Mouse (Mus musculus) stomach, postnatal 0 days (tissue): ENCODE measurements around the gene Tshz2. TPM values are rescaled to one million over a fixed set of nuclear protein-coding genes. Genes with fewer than 3 reads are reported as not detected.
A peak's percentile ranks its signal among the peaks of the same experiment; 100 is the strongest.

Experiments used
- ATAC-seq: fragments of 200-750 bp; cut with Nextera tagmentation; 2 replicates; pipeline ENCODE4 v1.8.0; 2017; ENCODE audit not compliant: low FRiP score, low TSS enrichment
- DNase-seq: peaks from one replicate; pipeline ENCODE4 v3.0.0-alpha.2; 2016; ENCODE audit warnings: low spot score
- H3K27ac ChIP-seq: fragments of 300-500 bp; sonication (generic); replicated peaks from 2 replicates; pipeline ENCODE4 v1.5.1; 2014; ENCODE audit warnings: mild to moderate bottlenecking, control low read depth
- H3K27me3 ChIP-seq: fragments of 300-500 bp; sonication (generic); 2 replicates; pipeline ENCODE4 v1.6.1; 2014; ENCODE audit warnings: low read length; ENCODE audit not compliant: control insufficient read depth, insufficient read depth
- H3K36me3 ChIP-seq: fragments of 300-500 bp; sonication (generic); 2 replicates; pipeline ENCODE4 v1.6.1; 2014; ENCODE audit warnings: low read length, mixed read lengths; ENCODE audit not compliant: control insufficient read depth, insufficient read depth
- H3K4me1 ChIP-seq: fragments of 300-500 bp; sonication (generic); replicated peaks from 2 replicates; pipeline ENCODE4 v1.6.1; 2014; ENCODE audit warnings: antibody characterized with exemption; ENCODE audit not compliant: control insufficient read depth, insufficient read depth
- H3K4me2 ChIP-seq: fragments of 300-500 bp; sonication (generic); replicated peaks from 2 replicates; pipeline ENCODE4 v1.6.1; 2014; ENCODE audit warnings: low read depth, mild to moderate bottlenecking, control low read depth, moderate library complexity
- H3K4me3 ChIP-seq: fragments of 300-500 bp; sonication (generic); 2 replicates; pipeline ENCODE4 v1.5.1; 2014; ENCODE audit warnings: low read depth, low read length, control low read depth
- H3K9ac ChIP-seq: fragments of 300-500 bp; sonication (generic); 2 replicates; pipeline ENCODE4 v1.6.1; 2014; ENCODE audit warnings: mild to moderate bottlenecking, low read length, control low read depth, mixed read lengths
- H3K9me3 ChIP-seq: fragments of 300-500 bp; sonication (generic); 2 replicates; pipeline ENCODE4 v1.6.1; 2016; ENCODE audit warnings: low read length; ENCODE audit not compliant: control insufficient read depth
- CTCF ChIP-seq: IDR thresholded peaks from 2 replicates; pipeline ENCODE4 v1.5.1; 2016; ENCODE audit warnings: antibody characterized with exemption, low read depth, mild to moderate bottlenecking, moderate library complexity
- EP300 ChIP-seq: optimal IDR thresholded peaks from 2 replicates; pipeline ENCODE3; 2016; ENCODE audit warnings: antibody characterized with exemption
- WGBS: fragments of 180-500 bp; shearing (Covaris S2); extraction: QIAGEN DNeasy Blood & Tissue Kit; methylation state at CpG from one replicate; pipeline ENCODE4 v1.1.7; 2014; 5-methylcytosine and 5-hydroxymethylcytosine counted together
- polyA plus RNA-seq: library from polyadenylated mRNA; unstranded; fragments of >200 nt; fragmentation: Nextera tagmentation; extraction: Ambion mirVana; gene quantifications from 2 replicates; pipeline ENCODE4 v1.2.1, GENCODE M21; 2015

Tshz2 gene
- polyA plus RNA-seq, 1 experiment from 2014 or later = 6.7 TPM

DNA sequence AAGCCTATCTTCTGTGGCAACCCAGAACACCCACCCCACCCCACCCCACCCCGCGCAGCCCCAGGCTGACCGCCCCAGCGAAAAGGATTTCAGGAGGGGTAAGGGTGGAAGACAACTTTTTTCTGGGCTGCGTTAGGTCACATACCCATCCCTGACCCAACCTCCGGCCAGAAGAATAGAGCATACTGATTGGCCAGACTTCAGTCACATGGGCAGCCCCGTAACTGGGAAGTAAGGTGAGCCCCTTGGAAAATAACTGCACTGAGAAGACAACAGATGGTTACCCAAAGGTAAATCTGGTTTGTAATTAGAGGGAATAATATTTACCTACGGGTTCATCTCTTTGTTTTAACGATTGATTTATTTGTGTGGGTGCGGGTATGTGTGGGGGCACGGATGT, 402.0 kb downstream of the Tshz2 start:
- 92% methylated on average over 11 of the region's 11 CpGs for WGBS
- H3K4me3 ChIP-seq = no peak overlapping the region
- H3K9ac ChIP-seq = no peak overlapping the region

DNA sequence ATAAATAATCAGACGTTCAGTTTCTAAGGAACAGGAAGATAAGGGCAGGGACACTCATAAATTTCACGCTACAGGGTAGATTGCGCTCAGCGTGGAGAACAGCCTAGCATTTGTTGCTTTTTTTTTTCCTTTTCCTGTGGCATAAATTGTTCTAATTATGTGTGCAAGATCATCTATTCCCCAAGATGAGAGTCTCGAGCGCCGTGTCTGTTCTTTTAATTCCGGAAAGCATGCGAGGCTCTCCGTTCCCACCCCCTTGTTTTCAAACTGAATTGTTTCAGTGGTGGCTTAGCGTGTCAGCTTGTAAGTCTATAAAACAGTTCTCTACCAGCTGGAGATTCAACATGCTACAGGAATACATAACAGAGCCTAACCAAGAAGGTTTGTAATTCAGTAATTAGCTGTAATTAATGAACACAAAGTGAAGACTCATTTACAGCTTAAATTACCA, 404.0 kb downstream of the Tshz2 start:
- H3K9ac ChIP-seq = no peak overlapping the region
- H3K27ac ChIP-seq = no peak overlapping the region
- H3K4me3 ChIP-seq = no peak overlapping the region
- no peak for ATAC-seq
- H3K4me2 ChIP-seq = no peak overlapping the region
- no peaks in the 10 kb centered on the region for H3K4me1 ChIP-seq
- H3K27me3 ChIP-seq = no peaks in the 10 kb centered on the region
- 66% methylated on average over 11 of the region's 11 CpGs for WGBS
- no peaks in the 10 kb centered on the region for H3K36me3 ChIP-seq
- no peak for DNase-seq
- H3K9me3 ChIP-seq = no peaks in the 10 kb centered on the region
- TF ChIP-seq EP300 (no peak), CTCF (no peak)

More for the DNA sequence above, 402.0 kb downstream of the Tshz2 start:
- Histone ChIP-seq H3K36me3 (no peaks in the 10 kb centered on the region), H3K4me1 (no peaks in the 10 kb centered on the region), H3K27ac (no peak overlapping the region), H3K27me3 (no peaks in the 10 kb centered on the region), H3K9me3 (no peaks in the 10 kb centered on the region), H3K4me2 (no peak overlapping the region)
- no peak for TF ChIP-seq CTCF
- no peak for TF ChIP-seq EP300
- ATAC-seq (no peak), DNase-seq (no peak)

GRCm38 (mm10) chr2:170037346-170037745, 404.5 kb downstream of the Tshz2 start:
- ATAC-seq = no peak
- 71% methylated on average over 13 of the region's 13 CpGs for WGBS
- no peak overlapping the region for H3K27ac ChIP-seq

DNA sequence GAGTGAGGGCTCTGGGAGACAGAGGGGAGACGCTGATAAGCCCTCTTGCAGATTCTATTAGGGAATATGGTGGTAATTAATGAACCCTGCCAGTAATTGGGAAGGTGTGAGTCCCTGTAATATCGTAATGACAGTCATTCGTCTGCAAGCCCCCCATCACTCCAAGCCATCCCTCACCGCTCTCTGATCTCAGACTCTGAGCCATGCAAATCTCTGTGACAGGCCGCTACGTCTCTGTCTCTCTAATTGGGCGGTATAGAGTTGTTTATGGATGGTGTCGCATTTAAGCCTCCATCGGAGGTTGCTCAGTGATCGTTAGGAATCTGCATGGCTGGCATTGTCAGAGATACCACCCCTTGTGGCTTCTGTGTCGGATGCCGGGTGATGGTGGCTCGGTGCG, 407.0 kb downstream of the Tshz2 start:
- Histone ChIP-seq H3K4me3 (no peak overlapping the region), H3K4me2 (no peak overlapping the region), H3K9ac (no peak overlapping the region), H3K27me3 (no peaks in the 10 kb centered on the region), H3K4me1 (no peaks in the 10 kb centered on the region), H3K36me3 (no peaks in the 10 kb centered on the region), H3K27ac (no peak overlapping the region), H3K9me3 (no peaks in the 10 kb centered on the region)
- DNase-seq (no peak), ATAC-seq (no peak)
- TF ChIP-seq EP300 (no peak), CTCF (no peak)
- WGBS = 82% methylated on average over 14 of the region's 14 CpGs

More at GRCm38 (mm10) chr2:170037346-170037745, 404.5 kb downstream of the Tshz2 start:
- Histone ChIP-seq H3K4me2 (no peak overlapping the region), H3K9ac (no peak overlapping the region), H3K9me3 (no peaks in the 10 kb centered on the region), H3K27me3 (no peaks in the 10 kb centered on the region), H3K4me1 (no peaks in the 10 kb centered on the region), H3K36me3 (no peaks in the 10 kb centered on the region), H3K4me3 (no peak overlapping the region)
- TF ChIP-seq CTCF (no peak), EP300 (no peak)
- no peak for DNase-seq

- ATAC-seq (peak; percentile 70; the same call in 1 of the 2 replicates), DNase-seq (peak; percentile 27)
- 41% methylated on average over 9 of the region's 9 CpGs for WGBS
- Histone ChIP-seq H3K27me3 (no peaks in the 10 kb centered on the region), H3K9ac (no peak overlapping the region), H3K4me3 (no peak overlapping the region), H3K4me2 (no peak overlapping the region), H3K36me3 (no peaks in the 10 kb centered on the region), H3K9me3 (no peaks in the 10 kb centered on the region), H3K27ac (peak overlapping the region; percentile 50), H3K4me1 (no peaks in the 10 kb centered on the region)
- TF ChIP-seq CTCF (no peak), EP300 (no peak)
Measured at GRCm38 (mm10) chr2:170041101-170041500, 408.3 kb downstream of the Tshz2 start.

DNA sequence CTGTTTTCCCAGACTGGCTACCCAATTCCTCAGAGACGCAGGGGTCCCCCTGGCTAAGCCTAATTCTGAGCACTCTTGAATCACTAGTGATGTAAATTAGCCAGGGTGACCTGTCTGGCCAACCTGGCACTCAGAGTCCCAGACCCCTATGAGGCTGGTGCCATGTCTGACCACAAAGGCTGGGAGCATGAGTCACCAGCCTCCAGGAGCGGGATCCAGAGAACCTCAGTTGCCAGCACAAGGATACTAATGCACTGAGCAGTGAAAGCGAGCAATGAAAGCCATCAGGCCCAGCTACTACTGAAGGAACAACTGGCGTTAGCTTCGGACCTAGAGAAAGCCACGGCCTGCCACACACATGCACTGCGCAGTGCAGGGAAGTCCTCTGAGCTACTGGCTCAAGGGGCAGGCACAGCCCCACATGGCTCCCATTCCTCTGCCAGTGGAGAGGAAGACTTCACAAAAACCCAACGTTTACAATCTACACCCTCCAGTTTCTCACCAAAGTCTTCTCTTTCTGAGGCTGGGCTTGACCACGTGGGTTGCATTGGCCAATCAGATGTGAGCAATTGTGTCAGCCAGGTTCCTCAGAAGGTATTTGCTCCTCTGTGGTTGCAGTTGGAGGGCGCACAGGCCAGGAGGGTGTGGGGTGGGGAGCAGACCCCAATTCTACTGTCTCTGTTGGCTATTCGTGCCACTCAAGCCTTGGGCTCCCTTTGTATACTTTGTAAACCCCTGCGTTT, 409.8 kb downstream of the Tshz2 start:
- Histone ChIP-seq H3K4me1 (no peaks in the 10 kb centered on the region), H3K4me3 (no peak overlapping the region)
- WGBS = 73% methylated on average over 12 of the region's 12 CpGs

More for the DNA sequence above, 409.8 kb downstream of the Tshz2 start:
- Histone ChIP-seq H3K9ac (no peak overlapping the region), H3K27me3 (no peaks in the 10 kb centered on the region), H3K27ac (no peak overlapping the region), H3K36me3 (no peaks in the 10 kb centered on the region), H3K9me3 (no peaks in the 10 kb centered on the region), H3K4me2 (no peak overlapping the region)
- no peak for TF ChIP-seq CTCF
- TF ChIP-seq EP300 = no peak
- ATAC-seq (no peak), DNase-seq (no peak)
